Mouse (Mus musculus) gastrocnemius, postnatal 4 days (tissue): Measurements from ENCODE around the gene Apom. TPM values are rescaled to one million over a fixed set of nuclear protein-coding genes. Genes with fewer than 3 reads are reported as not detected.
A peak's percentile ranks its signal among the peaks of the same experiment; 100 is the strongest.
"Not testable (repeated sequence)": the region's sequence is repeated elsewhere in the genome, so short reads cannot be mapped to it uniquely, and the experiment has no call there.

Experiments
- DNase-seq, 2 experiments: peaks; one replicate each; pipeline ENCODE4 v3.0.0; 2021 to 2022; ENCODE audit warnings: low spot score in 2 of 2, mixed read lengths in 2 of 2
- total RNA-seq, 2 experiments: library from RNA; stranded (reverse); gene quantifications; 2 replicates each; pipeline ENCODE4 v1.2.3; 2021

Gene Apom
- total RNA-seq, 2 experiments from 2014 or later, result 1.2 TPM; not detected in 1

DNA sequence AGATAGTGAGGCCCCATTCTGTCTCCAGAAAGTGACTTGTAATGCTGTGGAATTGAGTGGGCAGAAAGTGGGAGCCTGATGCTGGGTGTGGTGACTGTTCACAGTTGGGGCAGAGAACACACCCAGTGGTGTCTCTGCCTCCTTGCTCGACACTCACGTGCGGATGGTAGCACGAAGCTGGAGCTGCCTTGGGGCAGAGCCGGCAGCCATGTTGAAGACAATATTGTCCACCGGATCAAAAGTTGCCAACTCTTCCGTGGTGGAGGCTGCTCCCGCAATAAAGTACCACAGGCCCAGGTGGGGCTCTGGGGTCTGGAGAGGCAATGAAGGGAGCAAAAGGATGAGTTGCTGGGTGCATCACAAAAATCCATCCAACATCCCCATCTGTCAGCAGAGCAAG, 812 bp downstream of the Apom start:
- DNase-seq, result no peak

- no peak for DNase-seq
These were observed 2.9 kb downstream of the Apom start for GRCm38 (mm10) chr17:35128996-35129395.

DNA sequence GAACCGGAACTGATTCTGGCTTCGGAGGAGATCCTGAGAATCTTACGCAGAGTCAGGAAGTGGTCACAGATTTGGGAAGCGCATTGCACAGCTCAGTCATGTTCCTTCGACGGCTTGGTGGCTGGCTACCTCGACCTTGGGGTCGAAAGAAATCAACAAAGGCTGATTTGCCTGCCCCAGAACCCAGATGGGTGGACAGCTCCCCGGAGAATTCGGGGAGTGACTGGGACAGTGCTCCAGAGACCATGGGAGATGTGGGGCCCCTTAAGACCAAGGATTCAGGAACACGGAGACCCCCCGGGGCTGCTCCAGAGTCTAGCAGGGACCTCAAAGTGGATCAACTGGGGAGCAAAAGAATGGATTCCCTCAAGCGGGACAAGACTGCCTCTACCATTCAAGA, 4.8 kb downstream of the Apom start:
- no peak for DNase-seq

DNA sequence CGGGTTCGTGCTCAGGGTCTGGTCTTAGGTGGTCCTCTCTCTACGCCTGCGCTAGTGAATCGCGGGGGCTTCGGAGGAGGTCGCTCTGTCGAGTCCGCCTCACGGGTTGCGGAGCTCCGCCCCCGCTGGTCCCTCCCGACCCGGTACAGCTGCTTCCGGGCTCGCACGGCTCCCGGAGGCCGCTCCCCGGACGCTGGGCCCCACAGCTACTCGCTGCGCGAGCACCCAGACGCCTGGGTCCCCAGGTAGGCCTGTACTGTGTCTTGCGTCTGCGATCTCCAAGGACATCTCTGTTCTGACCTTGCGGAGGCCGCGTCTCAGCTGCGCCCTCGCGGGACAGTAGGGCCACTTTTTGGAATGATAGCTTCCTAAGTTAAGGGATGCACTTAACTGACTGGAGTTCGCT, 5.6 kb downstream of the Apom start, which contains the start of gene D17H6S53E:
Gene D17H6S53E (plus strand): TSS at position 168 of the 406 bp plus-strand sequence.
- peak; percentile 54 to 77 for DNase-seq

- DNase-seq, result no peak
These were observed 6.3 kb downstream of the Apom start for GRCm38 (mm10) chr17:35125578-35125977.

DNA sequence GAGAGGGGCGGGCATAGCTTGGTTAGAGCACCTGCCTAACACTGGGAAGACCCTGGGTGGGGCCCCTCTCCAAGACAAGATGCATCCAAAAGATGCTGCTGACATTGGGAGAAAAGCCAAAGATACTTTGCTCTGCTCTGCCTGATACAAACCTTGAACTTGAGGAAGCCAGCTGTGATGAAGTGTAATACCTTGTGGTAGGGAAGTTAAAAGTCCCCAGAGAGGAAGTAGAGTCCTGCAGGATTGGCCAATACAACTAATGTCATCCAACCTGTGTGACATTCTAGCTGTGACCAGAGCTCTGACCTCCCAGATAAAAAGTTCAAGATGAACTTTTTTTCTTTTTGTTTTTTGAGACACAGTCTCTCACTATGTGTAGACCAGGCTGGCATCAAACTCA, 6.8 kb downstream of the Apom start:
- no peak for DNase-seq

DNA sequence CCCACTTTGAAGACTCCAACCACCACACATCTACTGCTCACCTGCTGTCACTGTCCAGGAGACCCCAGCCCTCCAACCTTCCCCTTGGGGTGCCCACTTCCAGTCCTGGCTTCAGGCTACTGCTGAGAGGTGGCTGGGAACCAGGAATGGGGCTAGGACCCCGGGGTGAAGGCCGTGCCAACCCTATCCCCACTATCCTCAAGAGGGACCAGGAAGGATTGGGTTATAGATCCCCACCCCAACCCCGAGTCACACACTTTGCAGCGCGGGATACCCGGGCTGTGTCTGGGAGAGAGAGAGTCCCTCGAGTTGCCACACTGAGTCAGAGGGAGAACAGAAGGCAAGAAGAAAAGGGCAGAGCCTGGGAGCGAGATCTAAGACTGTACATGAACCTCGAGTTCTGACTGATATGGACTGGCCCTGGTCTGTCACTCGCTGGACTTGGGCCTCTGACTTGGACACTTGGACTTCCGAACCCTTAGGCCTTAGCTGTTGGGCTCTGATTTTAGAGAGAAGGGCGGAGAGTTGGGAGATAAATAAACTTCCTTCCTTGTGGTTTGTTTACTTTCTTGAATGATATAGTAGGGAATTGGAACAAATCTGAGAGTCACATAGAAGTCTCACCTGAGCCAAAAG, 7.5 kb downstream of the Apom start:
- DNase-seq, result not testable (repeated sequence)

DNA sequence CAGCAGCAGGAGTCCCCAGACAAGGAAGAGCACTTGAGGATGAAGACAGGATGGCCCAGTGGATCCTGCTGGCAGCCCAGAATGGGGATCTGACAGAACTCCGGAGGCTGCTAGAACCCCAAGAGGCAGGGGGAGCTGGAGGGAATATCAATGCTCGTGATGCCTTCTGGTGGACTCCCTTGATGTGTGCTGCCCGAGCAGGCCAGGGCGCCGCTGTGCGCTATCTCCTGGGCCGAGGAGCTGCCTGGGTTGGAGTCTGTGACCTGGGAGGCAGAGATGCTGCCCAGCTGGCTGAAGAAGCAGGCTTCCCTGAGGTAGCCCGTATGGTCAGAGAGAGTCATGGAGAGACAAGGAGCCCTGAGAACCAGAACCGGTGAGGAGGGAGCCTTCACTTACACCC, 8.6 kb downstream of the Apom start:
- not testable (repeated sequence) for DNase-seq

DNA sequence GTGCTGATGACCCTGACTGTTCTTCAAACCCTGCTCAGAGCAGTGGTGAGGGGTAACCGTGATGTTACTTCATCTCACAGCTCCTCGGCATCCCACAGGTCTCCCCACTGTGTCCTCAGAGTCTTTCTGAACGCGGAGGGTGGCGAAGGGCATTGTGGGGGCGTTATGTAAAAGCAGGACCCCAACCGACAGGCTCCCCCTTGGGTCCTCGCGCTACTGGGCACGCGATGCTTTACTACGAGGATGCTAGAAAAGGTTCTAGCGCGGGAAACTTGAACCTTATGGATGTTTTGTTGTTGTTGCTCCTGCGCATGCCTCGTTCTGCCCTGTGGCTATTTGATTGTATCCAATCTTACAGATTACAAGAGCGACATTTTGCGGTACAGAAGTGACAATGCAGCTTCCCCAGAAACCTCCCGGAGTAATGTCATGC, 10.0 kb downstream of the Apom start, which contains the start of gene Csnk2b:
Gene Csnk2b (minus strand): TSS at position 183 of the 433 bp plus-strand sequence.
- DNase-seq, result peak in 1 of 2 experiments; percentile 58

DNA sequence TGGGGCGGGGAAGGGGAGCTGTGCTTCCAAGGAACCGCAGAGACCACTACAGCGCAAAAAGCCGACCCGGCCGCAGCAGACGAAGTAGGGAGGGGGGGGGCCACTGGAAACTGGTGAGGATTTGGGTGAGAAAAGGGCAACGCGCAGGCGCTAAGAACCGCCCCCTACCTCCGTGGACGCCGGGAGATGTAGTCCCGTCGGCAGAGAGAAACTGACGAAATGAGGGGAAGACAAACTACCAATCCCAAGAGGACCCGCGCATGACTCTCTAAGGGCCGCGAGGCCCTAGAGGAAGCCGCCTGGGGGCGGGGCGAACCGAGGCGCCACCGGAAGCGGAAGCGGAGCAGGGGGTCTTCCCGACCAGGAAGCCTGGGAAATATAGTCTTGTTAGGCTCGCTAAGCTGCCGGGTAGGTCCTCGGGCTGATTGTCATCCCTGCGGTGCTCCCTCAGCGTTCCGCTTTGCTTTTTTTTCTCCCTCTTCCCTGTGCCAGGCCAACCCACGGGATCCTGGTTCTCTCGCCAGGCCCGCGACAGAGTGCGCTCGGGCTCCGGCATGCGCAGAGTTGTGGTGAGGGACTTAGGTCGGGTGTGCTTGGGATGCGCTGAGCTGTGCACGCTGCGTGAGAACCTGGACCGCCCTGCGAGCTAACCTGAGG, 10.6 kb downstream of the Apom start, which contains the start of gene Gpank1:
Gene Gpank1 (plus strand): TSS at position 313 of the 657 bp plus-strand sequence.
- peak; percentile 98 to 99 for DNase-seq

DNA sequence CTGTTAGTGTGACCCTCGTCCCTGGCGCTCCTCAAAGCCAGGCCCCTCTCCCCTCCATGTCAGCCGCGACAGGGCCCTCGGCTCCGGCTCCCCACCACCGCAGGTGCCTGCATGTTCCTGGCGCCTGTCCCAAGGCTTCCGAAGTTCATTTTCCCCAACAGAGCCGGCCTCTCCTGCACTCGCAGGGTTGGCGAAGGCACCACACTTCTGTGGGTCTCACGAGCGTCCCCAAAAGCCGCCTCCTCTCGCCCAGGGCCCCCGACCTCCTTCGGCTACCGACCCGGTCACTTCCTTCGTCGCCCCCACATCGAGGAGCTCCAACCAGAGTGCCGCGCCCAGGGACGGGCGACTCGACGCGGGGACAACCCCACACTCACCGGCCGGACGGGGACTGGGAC, 11.1 kb downstream of the Apom start:
- peak in 1 of 2 experiments; percentile 40 for DNase-seq

GRCm38 (mm10) chr17:35115046-35116019, 16.5 kb downstream of the Apom start, which contains the start of gene Ly6g5b:
Gene Ly6g5b, minus strand, starts transcription at chr17:35115428.
- DNase-seq, result no peak

GRCm38 (mm10) chr17:35111774-35112173, 20.1 kb downstream of the Apom start:
- DNase-seq, result no peak

- no peak for DNase-seq
These were observed 23.8 kb downstream of the Apom start, which contains the start of gene Ly6g5c for GRCm38 (mm10) chr17:35108097-35108496. Gene Ly6g5c, plus strand, starts transcription at chr17:35108279.

DNA sequence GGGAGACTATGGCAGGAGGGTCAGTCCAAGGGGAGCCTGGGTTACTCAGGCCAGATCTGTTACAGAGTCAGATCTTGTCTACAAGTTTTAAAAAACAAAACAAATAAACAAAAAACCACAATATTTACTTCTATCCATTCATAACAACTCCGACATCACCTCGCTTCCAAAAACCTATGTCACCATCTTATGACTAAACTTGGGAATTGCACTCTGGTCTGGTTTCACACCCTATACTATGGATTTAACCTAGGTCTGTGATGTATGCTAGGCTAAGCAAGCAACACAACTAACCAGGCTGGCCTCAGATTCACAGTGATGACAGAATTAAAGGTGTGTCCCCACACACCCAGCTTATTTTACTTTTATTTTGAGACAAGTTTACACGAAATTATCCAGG, 25.3 kb downstream of the Apom start:
- DNase-seq, result no peak

GRCm38 (mm10) chr17:35105740-35106389, 26.0 kb downstream of the Apom start:
- no peak for DNase-seq

GRCm38 (mm10) chr17:35104754-35105153, 27.1 kb downstream of the Apom start:
- DNase-seq, result no peak

GRCm38 (mm10) chr17:35104079-35104478, 27.8 kb downstream of the Apom start:
- DNase-seq, result no peak

DNA sequence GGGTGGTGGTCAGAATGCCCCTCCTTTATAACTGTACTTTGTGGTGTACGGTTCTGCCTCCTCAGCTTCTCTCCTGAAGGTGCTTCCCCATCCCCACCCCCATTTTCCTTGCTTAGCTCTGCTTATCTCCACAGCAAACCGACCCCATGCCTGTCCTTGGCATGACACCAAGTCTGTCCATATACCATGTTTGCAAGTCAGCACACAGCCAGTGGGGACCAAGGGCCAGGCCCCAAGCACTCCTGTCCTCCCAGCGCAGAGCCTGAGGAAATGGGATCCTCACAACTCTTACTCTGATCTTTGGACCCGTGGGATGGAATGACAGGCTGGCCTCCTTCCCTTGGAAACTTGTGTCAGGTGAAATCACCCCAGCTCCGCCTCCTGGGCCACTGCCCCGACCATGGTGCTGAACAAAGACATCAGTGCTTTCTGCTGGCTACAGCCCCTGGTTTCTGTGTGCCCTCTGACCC, 28.6 kb downstream of the Apom start:
- DNase-seq, result no peak

DNA sequence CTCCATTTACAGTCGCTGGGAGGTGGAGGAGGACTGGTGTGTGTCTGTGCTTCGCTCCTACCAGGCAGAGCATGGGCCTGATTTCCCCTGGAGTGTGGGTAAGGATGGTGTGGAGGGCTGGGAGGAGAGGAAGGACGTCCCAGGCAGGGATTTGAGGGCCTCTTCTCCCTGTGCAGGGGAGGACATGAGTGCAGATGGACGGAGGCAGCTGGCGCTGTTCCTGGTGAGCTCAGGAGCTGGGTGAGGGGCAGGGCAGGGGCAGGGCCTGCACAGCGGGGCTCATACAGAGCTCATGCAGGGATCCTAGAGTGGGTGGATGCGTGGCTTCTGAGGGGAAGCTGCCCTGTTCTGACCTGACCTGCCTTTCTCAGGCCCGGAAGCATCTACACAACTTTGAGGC, 29.6 kb downstream of the Apom start:
- no peak for DNase-seq

GRCm38 (mm10) chr17:35101161-35101560, 30.7 kb downstream of the Apom start:
- no peak for DNase-seq
